Mouse (Mus musculus) limb, embryonic 13.5 days (tissue): ENCODE measurements at regions not wholly inside any gene's neighbourhood (a gene's known extent, or its start where the extent isn't known, plus 50 kb on each side); places are given as distances from the start of the nearest gene placed in this dataset.

Source experiments
- ATAC-seq: fragments of 200-750 bp; cut with Nextera tagmentation; 2 replicates; pipeline ENCODE4 v1.8.0; 2017; ENCODE audit warnings: low read depth, moderate number of reproducible peaks, moderate TSS enrichment; ENCODE audit not compliant: low FRiP score
- H3K27ac ChIP-seq: fragments of 300-500 bp; sonication (generic); 2 replicates; pipeline ENCODE4 v1.5.1; 2015; ENCODE audit warnings: inconsistent platforms, mild to moderate bottlenecking, moderate library complexity
- H3K27me3 ChIP-seq: fragments of 300-500 bp; sonication (generic); 2 replicates; pipeline ENCODE4 v1.6.1; 2015; ENCODE audit warnings: mild to moderate bottlenecking, inconsistent platforms
- H3K36me3 ChIP-seq: fragments of 300-500 bp; sonication (generic); 2 replicates; pipeline ENCODE4 v1.6.1; 2015; ENCODE audit warnings: inconsistent platforms, mild to moderate bottlenecking, moderate library complexity
- H3K4me1 ChIP-seq: fragments of 300-500 bp; sonication (generic); 2 replicates; pipeline ENCODE4 v1.6.1; 2015; ENCODE audit warnings: inconsistent platforms
- H3K4me2 ChIP-seq: fragments of 300-500 bp; sonication (generic); replicated peaks from 2 replicates; pipeline ENCODE4 v1.6.1; 2015; ENCODE audit warnings: inconsistent platforms, mild to moderate bottlenecking, moderate library complexity
- H3K4me3 ChIP-seq: fragments of 300-500 bp; sonication (generic); 2 replicates; pipeline ENCODE4 v1.5.1; 2015; ENCODE audit warnings: moderate library complexity, mild to moderate bottlenecking, inconsistent platforms
- H3K9ac ChIP-seq: fragments of 300-500 bp; sonication (generic); 2 replicates; pipeline ENCODE4 v1.6.1; 2015; ENCODE audit warnings: mild to moderate bottlenecking, inconsistent platforms
- H3K9me3 ChIP-seq: fragments of 300-500 bp; sonication (generic); 2 replicates; pipeline ENCODE4 v1.6.1; 2016; ENCODE audit warnings: inconsistent platforms
- WGBS: fragments of 180-500 bp; shearing (Covaris S2); methylation state at CpG from one replicate; pipeline ENCODE4 v1.1.7; 2015; 5-methylcytosine and 5-hydroxymethylcytosine counted together

DNA sequence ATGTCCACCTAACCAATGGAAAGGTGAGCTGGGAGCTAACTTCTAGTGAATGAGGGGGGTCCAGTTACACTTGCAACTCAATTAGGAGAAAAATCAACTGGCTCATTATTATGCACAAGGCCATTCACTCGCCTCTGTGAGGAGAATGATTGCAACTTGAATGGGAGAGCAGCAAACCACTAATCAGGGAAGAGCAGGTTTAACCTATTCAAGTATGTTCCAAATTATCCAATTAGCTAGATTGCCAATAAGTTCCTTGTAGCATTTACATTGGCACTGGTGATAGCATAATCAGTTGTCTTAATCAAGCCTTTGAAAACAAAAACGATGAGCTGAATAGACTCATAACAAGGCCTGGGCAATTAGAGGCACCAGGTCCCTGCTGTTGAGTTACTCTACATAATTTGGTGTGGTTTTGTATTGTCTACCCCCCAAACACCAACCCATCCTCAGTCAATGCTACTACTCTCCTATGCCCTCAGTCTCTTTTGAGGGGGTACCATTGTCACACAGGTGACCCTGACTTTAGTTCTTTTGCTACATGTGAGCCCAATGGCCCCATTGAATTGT is 217.6 kb upstream of the Etaa1 start:
- H3K27ac ChIP-seq = no peak overlapping the region
- ATAC-seq = no peak

DNA sequence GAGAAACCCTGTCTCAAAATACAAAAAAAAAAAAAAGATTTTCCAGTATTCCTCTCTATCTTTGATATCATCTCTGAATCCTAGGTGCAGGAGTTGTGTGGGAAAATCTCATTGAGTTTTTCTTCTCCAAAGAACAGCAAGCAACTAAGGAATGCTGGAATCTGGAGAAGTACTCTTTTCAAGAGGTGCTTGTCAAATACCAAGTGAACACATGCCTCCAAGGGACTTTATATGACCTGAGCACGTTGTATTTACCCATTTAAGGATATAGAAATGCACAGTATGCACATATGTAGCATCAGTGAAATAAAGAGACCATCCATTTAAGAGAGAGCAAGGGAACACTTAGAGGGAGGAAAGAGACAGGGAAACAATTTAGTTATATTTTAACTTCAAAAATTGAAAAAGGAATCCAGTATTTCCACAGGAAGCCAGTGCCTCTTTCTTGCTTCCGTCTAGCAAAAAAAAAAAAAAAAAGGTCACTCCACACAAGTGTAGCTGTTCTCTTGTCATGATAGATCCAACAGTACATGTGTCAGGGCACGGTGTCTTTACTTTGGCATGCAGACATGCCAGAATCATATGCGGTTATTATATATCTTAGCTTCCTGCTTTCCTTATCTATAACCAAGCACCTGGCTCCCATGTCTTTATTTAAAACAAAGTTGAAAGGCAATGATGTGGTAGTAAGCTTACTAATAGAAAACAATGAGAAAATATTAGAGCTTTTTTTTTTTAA is 212.1 kb upstream of the Etaa1 start:
- no peak for ATAC-seq
- H3K9ac ChIP-seq = no peak overlapping the region
- no peak overlapping the region for H3K27ac ChIP-seq
- no peaks in the 10 kb centered on the region for H3K27me3 ChIP-seq
- no peaks in the 10 kb centered on the region for H3K36me3 ChIP-seq
- H3K9me3 ChIP-seq = no peaks in the 10 kb centered on the region
- no peak overlapping the region for H3K4me3 ChIP-seq
- H3K4me2 ChIP-seq = no peak overlapping the region
- H3K4me1 ChIP-seq = no peaks in the 10 kb centered on the region
- 85% methylated on average over 4 of the region's 4 CpGs for WGBS

More for the DNA sequence above, 217.6 kb upstream of the Etaa1 start:
- Histone ChIP-seq H3K27me3 (no peaks in the 10 kb centered on the region), H3K36me3 (no peaks in the 10 kb centered on the region), H3K9me3 (no peaks in the 10 kb centered on the region), H3K4me1 (no peaks in the 10 kb centered on the region), H3K4me3 (no peak overlapping the region), H3K9ac (no peak overlapping the region), H3K4me2 (no peak overlapping the region)
- 65% methylated on average over 2 of the region's 2 CpGs for WGBS

DNA sequence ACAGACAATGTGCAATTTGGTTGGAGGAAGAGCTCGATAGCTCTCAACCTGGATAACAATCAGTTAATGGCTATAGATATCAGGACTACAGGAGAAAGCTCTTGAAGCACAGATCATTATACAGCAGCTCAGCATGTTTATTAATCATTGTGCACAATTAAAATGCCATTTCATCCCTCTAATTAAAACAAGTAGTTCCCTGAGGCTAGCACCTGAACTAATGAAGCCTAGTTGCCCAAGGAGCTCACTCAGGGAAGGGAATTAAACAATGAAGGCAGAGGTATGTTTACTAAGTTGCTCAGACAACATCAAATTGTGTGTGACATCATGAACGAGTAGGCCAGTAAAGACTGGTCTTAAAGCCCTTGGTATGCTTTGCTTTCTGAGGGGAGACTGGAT is 210.3 kb upstream of the Etaa1 start:
- no peak overlapping the region for H3K4me3 ChIP-seq
- no peaks in the 10 kb centered on the region for H3K36me3 ChIP-seq
- ATAC-seq = no peak
- 57% methylated on average over 2 of the region's 2 CpGs for WGBS
- no peak overlapping the region for H3K4me2 ChIP-seq
- no peaks in the 10 kb centered on the region for H3K9me3 ChIP-seq
- H3K9ac ChIP-seq = no peak overlapping the region
- H3K4me1 ChIP-seq = no peaks in the 10 kb centered on the region
- H3K27me3 ChIP-seq = no peaks in the 10 kb centered on the region
- no peak overlapping the region for H3K27ac ChIP-seq

DNA sequence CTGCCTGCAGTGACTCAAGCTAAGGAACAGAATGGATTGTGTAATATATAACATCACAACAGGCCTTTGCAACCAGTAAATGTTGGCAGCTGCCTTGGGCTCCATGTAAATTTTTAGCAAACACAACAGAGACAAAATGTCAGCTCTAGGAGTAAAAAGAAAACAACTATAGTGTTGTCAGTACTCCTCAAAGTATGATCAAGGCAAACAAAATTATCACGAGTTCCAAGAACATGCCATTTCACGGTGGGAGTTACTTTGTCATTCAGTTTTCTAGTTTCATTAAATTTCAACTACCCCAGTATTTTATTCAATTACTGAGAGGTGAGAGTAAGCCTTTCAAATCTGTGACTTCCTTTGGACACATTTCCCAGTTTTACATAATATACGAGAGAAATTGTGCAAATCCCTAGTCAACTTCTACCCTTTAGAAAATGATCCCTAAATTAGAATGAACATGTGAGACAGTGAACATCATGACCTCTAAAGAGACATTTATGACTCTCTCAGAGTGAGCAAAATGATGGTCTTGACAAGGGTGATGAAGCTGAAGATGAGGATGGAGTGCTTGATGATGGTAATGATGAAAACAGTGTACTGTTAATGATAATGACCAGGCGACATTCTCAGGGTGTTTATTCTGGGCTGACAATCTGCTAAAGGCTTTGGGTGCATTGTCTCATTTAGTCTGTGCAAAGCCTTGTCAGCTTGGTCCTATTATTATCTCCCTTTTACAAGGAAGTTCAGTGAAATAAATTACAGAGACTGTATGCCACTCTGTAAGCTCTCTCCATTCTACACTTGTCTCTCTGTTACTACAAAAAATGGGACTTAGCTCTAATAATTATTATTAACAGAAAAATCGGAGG is 209.7 kb upstream of the Etaa1 start:
- 75% methylated on average over 5 of the region's 5 CpGs for WGBS
- ATAC-seq = no peak

DNA sequence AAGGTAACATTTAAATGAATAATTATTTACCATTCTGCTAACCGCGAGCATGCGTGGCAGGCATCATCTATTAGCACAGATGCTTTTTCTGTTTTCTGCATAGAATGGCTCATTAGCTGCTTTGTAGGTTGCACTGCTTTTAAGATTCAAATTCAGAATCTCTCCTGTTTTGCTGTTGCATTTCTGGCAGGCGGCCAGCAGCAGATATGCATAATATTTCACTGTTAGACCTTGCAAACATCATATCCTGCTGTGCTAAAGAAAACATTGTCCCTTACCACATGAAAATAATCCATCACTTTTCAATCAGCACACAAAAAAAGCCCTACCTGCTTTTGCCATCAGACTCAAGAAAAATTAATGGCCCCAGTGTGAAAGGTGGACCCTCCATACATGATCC is 202.8 kb upstream of the Etaa1 start:
- H3K9me3 ChIP-seq = no peaks in the 10 kb centered on the region

More for the DNA sequence above, 209.7 kb upstream of the Etaa1 start:
- no peaks in the 10 kb centered on the region for H3K36me3 ChIP-seq
- H3K4me3 ChIP-seq = no peak overlapping the region
- H3K9ac ChIP-seq = no peak overlapping the region
- H3K4me2 ChIP-seq = no peak overlapping the region
- no peaks in the 10 kb centered on the region for H3K27me3 ChIP-seq
- no peak overlapping the region for H3K27ac ChIP-seq
- no peaks in the 10 kb centered on the region for H3K9me3 ChIP-seq
- no peaks in the 10 kb centered on the region for H3K4me1 ChIP-seq

DNA sequence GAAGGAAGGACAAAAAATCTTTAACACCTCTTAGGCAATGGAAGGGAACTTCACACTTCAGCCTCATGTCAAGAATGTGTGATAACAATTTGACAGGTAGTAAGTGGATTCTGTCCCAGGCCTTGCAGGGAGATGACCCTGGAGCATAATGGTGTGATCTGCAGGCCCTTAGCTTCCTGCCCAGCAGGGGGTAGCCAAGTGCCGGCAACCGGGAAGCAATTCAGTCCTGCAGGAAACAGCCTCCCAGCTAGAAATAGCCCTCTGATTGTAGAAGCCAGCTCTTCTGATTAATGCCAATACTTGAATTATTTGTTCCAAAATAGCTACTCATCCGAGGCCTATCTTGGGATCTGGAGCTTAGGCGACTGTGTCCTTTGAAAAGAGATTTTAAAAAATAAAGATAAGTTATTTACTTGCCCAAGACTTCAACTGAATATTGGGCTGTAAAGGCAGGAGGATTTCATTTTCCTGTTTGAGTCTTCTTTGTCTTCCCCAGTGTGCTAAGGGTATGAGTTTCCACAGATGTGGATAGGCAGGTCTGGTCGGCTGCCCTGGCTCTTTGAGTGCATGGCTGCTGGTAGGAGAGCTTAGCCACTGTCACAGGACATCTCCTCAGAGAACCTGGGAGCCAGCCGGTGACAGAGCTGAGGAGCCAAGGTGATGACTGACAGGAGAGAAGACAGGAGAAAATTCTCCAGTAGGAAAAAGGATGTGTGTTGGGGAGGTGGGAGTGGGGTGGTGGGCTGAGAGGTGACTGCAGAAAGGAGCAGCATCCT is 198.3 kb upstream of the Etaa1 start:
- Histone ChIP-seq H3K9ac (no peak overlapping the region), H3K27me3 (peaks cover 6% of the 10 kb centered on the region; the same call in 1 of the 2 replicates), H3K27ac (no peak overlapping the region), H3K36me3 (no peaks in the 10 kb centered on the region), H3K4me1 (no peaks in the 10 kb centered on the region), H3K4me2 (no peak overlapping the region), H3K4me3 (no peak overlapping the region), H3K9me3 (no peaks in the 10 kb centered on the region)
- no peak for ATAC-seq
- WGBS = 10% methylated on average over 6 of the region's 6 CpGs

More for the DNA sequence above, 202.8 kb upstream of the Etaa1 start:
- H3K9ac ChIP-seq = no peak overlapping the region
- ATAC-seq = no peak
- H3K4me2 ChIP-seq = no peak overlapping the region
- no peaks in the 10 kb centered on the region for H3K4me1 ChIP-seq
- H3K4me3 ChIP-seq = no peak overlapping the region
- H3K36me3 ChIP-seq = no peaks in the 10 kb centered on the region
- WGBS = 80% methylated on average over 4 of the region's 4 CpGs
- H3K27me3 ChIP-seq = peaks cover 6% of the 10 kb centered on the region; the same call in 1 of the 2 replicates
- no peak overlapping the region for H3K27ac ChIP-seq

DNA sequence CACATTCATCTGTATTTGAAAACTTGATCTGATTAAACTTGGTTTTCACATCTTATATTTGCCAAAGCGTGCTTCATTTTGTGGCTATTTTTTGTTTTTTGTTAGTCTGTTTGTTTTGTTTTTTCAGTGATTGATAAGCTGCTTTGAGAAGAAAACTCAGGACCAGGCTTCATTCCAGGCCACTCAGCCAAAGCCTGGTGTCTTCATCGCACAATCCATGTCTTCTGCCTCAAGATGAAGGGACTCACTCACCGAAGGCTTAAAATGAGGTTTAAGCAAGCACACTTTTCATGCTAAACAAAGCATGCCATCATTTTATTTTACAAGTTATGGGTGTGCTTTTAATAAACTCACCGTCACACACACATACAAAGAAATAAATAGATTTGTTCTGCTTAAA is 197.7 kb upstream of the Etaa1 start:
- Histone ChIP-seq H3K27me3 (peaks cover 6% of the 10 kb centered on the region; the same call in 1 of the 2 replicates), H3K4me1 (no peaks in the 10 kb centered on the region), H3K4me2 (no peak overlapping the region), H3K9ac (no peak overlapping the region), H3K9me3 (no peaks in the 10 kb centered on the region), H3K27ac (no peak overlapping the region), H3K4me3 (no peak overlapping the region), H3K36me3 (no peaks in the 10 kb centered on the region)
- WGBS = 73% methylated on average over 4 of the region's 4 CpGs
- ATAC-seq = no peak

DNA sequence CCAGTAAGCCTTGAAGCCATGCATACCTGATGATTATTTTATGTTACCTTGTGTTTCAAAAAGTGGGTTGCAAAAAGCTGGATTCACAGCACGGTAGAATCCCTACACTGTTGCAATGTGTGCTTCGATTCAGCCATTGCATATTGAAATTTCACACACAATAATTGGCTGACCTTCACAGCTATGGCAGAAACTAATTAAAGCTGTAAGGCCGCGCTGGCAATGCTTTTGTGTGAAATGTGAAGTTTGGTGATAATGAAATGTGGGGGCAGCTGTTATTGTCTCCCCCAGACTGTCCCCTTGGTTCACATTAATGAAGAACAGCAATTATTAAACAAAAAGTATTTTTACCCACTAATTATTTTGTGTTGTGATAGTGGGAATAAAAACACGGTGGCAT is 173.8 kb upstream of the Etaa1 start:
- Histone ChIP-seq H3K9me3 (no peaks in the 10 kb centered on the region), H3K4me2 (no peak overlapping the region), H3K4me1 (no peaks in the 10 kb centered on the region), H3K27ac (no peak overlapping the region), H3K36me3 (no peaks in the 10 kb centered on the region), H3K27me3 (no peaks in the 10 kb centered on the region), H3K9ac (no peak overlapping the region), H3K4me3 (no peak overlapping the region)
- no peak for ATAC-seq
- 68% methylated on average over 5 of the region's 5 CpGs for WGBS

DNA sequence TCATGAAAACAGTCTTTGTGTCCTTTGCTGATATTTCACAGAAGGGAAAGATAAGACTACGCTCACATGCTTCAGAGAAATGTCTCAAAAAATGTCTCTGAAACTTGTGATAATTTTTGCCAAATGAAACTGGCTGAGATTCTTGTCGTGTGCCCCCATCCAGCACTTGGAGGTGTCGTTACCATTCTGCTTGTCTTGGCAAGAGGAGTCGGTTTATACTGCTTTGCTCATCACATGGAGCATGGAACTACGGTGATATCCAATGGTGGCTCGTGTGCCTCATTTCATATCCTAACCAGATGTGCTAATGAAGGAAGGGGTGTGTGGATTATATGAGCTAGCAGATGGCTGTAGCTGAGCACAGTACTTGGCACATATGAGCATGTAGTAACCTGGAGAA is 169.4 kb upstream of the Etaa1 start:
- 81% methylated on average over 6 of the region's 6 CpGs for WGBS
- H3K4me3 ChIP-seq = no peak overlapping the region

DNA sequence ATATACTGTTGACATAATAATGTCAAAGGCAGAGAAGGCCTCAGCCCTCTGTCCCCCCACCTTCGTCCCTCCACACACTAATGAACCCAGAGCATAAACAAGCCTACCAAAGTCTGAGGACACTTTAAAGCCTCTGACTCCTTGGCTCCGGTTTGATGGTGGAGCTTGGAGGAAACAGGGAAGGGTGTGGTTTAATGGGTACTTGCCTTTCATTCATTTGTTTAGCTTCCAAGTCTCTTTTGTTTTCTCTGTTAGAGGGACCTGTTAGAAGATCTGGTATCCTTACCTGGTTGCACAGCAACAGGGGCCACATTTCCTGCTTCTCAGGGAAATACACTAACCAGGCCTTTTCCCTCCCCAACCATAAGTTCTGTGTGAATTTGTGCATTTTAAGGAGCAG is 168.9 kb upstream of the Etaa1 start:
- H3K9me3 ChIP-seq = no peaks in the 10 kb centered on the region
- 37% methylated on average over 2 of the region's 2 CpGs for WGBS
- H3K27me3 ChIP-seq = no peaks in the 10 kb centered on the region
- no peaks in the 10 kb centered on the region for H3K4me1 ChIP-seq
- H3K4me3 ChIP-seq = no peak overlapping the region
- H3K9ac ChIP-seq = no peak overlapping the region
- H3K27ac ChIP-seq = no peak overlapping the region
- no peak for ATAC-seq
- H3K4me2 ChIP-seq = no peak overlapping the region
- H3K36me3 ChIP-seq = no peaks in the 10 kb centered on the region

More for the DNA sequence above, 169.4 kb upstream of the Etaa1 start:
- Histone ChIP-seq H3K4me1 (no peaks in the 10 kb centered on the region), H3K36me3 (no peaks in the 10 kb centered on the region), H3K27me3 (no peaks in the 10 kb centered on the region), H3K9ac (no peak overlapping the region), H3K4me2 (no peak overlapping the region), H3K9me3 (no peaks in the 10 kb centered on the region), H3K27ac (no peak overlapping the region)
- ATAC-seq = no peak

DNA sequence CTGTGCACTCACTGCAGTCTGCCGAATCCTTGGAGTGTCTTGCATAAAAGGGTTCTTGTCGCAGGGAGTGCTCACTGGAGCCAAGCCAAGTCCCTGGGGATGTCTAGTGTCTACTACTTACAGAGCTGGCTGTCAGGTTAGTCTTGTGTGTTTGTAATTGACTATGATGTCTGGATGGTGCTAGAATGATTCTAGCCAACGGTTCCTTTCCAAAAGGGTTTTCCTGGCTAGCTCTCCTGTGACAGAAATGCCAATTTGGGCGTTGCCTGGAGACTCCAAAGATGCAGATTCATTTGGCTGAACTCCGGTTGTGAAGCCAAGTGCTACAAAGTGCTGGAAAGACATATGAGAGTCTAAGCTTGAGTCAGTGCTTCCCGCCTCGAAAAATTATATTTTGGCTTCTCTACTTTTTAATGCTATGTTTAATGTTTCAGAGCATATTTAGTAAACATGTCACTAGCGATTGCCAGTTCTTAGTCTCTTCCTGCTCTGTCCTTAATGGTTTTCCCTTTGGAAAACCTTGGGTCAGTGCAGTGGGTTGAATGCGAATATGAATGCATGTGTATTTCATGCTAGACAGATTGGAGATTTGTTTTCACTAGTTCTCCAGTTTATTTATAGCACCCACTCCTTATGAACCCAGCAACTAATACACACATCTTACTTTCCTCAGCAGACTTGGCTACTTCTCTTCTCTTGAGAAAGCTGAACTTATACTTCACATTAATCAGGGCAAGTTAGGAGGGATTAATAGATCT is 162.2 kb upstream of the Etaa1 start:
- H3K36me3 ChIP-seq = no peaks in the 10 kb centered on the region
- H3K4me2 ChIP-seq = no peak overlapping the region
- no peaks in the 10 kb centered on the region for H3K4me1 ChIP-seq
- no peak overlapping the region for H3K27ac ChIP-seq
- no peak overlapping the region for H3K4me3 ChIP-seq
- no peaks in the 10 kb centered on the region for H3K27me3 ChIP-seq
- ATAC-seq = no peak
- WGBS = 84% methylated on average over 9 of the region's 9 CpGs
- H3K9ac ChIP-seq = no peak overlapping the region
- H3K9me3 ChIP-seq = no peaks in the 10 kb centered on the region
